8 mouse cellular contexts compared by ENCODE assay signal in genomic region chr17:27574470-27575115, GRCm38 (mm10). TPM values are rescaled to one million over a fixed set of nuclear protein-coding genes. Genes with fewer than 3 reads are reported as not detected.
DNase-seq lines count a peak whose midpoint lies in the region; ATAC-seq and TF ChIP-seq lines count a peak whose summit lies in the region.
"Had no signal": no experiment of that assay in that cellular context is flagged by ENCODE, and none has a peak within 500 bp of the region (broad histone marks: within the 10 kb centered on the region; RNA-seq: fewer than 3 reads in every experiment).

No protein-coding gene starts in this region.

- no peaks in the 10 kb centered on the region for H3K4me1 ChIP-seq in midbrain, postnatal 0 days (ENCODE audit: insufficient read depth, low read length)
- no peaks in the 10 kb centered on the region for H3K4me1 ChIP-seq in midbrain, embryonic 14.5 days (ENCODE audit: control insufficient read depth, insufficient read depth, low read length)
- peaks cover 13% of the 10 kb centered on the region for H3K4me1 ChIP-seq in heart, embryonic 10.5 days
- H3K4me1 ChIP-seq: midbrain, embryonic 12.5 days had no signal

- peak; percentile 85 for DNase-seq in midbrain, postnatal 0 days (ENCODE audit: low spot score)
- no peak for DNase-seq in midbrain, embryonic 14.5 days
- DNase-seq in cerebellum, postnatal 10 days = peak; percentile 98
- DNase-seq in heart, embryonic 10.5 days (ENCODE audit: low spot score) = no peak
- peak; percentile 69 to 81 for DNase-seq in layer of hippocampus, postnatal 14 days (ENCODE audit: low spot score in 2 of 2)
- peak; percentile 61 for DNase-seq in right cerebral cortex, postnatal 14 days
- no peak for DNase-seq in embryo, embryonic 10.5 days (ENCODE audit: low spot score)

- H3K9me3 ChIP-seq in midbrain, postnatal 0 days (ENCODE audit: low read length) = no peaks in the 10 kb centered on the region
- no peaks in the 10 kb centered on the region for H3K9me3 ChIP-seq in midbrain, embryonic 14.5 days (ENCODE audit: control insufficient read depth, low read length)
- no peaks in the 10 kb centered on the region for H3K9me3 ChIP-seq in heart, embryonic 10.5 days
- H3K9me3 ChIP-seq: midbrain, embryonic 12.5 days had no signal

- no peak overlapping the region for H3K9ac ChIP-seq in midbrain, postnatal 0 days (replicated peaks; ENCODE audit: low read length, poor library complexity, severe bottlenecking)
- H3K9ac ChIP-seq in midbrain, embryonic 14.5 days (replicated peaks; ENCODE audit: low read length) = no peak overlapping the region
- H3K9ac ChIP-seq: midbrain, embryonic 12.5 days had no signal

- WGBS in midbrain, postnatal 0 days = 86% methylated on average over 15 of the region's 16 CpGs
- 91% methylated on average over 16 of the region's 16 CpGs for WGBS in midbrain, embryonic 14.5 days
- 93% methylated on average over 16 of the region's 16 CpGs for WGBS in heart, embryonic 10.5 days

- no peak overlapping the region for H3K4me2 ChIP-seq in midbrain, postnatal 0 days (ENCODE audit: low read depth, low read length, poor library complexity, severe bottlenecking)
- no peak overlapping the region for H3K4me2 ChIP-seq in midbrain, embryonic 14.5 days (ENCODE audit: low read length)
- H3K4me2 ChIP-seq: midbrain, embryonic 12.5 days had no signal

- H3K36me3 ChIP-seq in midbrain, postnatal 0 days (ENCODE audit: insufficient read depth, low read length) = peaks cover 13% of the 10 kb centered on the region
- H3K36me3 ChIP-seq in midbrain, embryonic 14.5 days (ENCODE audit: control insufficient read depth, insufficient read depth, low read length) = peaks cover 39% of the 10 kb centered on the region
- peaks cover 63% of the 10 kb centered on the region for H3K36me3 ChIP-seq in heart, embryonic 10.5 days

- H3K4me3 ChIP-seq in midbrain, postnatal 0 days (ENCODE audit: low read depth, low read length) = no peak overlapping the region
- no peak overlapping the region for H3K4me3 ChIP-seq in midbrain, embryonic 14.5 days (replicated peaks; ENCODE audit: low read depth, low read length)
- H3K4me3 ChIP-seq in heart, embryonic 10.5 days = no peak overlapping the region
- H3K4me3 ChIP-seq: midbrain, embryonic 12.5 days had no signal

- TF ChIP-seq CTCF in midbrain, postnatal 0 days (IDR thresholded peaks at IDR 0.05) = no peak

- ATAC-seq in midbrain, postnatal 0 days (ENCODE audit: low FRiP score) = peak; percentile 60; the same call in 1 of the 2 replicates
- no peak for ATAC-seq in midbrain, embryonic 14.5 days (ENCODE audit: low FRiP score, low TSS enrichment)

- no peak overlapping the region for H3K27ac ChIP-seq in midbrain, postnatal 0 days (ENCODE audit: low read depth, low read length)
- H3K27ac ChIP-seq in midbrain, embryonic 14.5 days (replicated peaks; ENCODE audit: low read depth, low read length) = no peak overlapping the region
- H3K27ac ChIP-seq in heart, embryonic 10.5 days = 0 out of 2 replicates have a peak overlapping the region, but pooled peaks have one; percentile 8
- H3K27ac ChIP-seq: midbrain, embryonic 12.5 days had no signal

- no peaks in the 10 kb centered on the region for H3K27me3 ChIP-seq in midbrain, postnatal 0 days (ENCODE audit: insufficient read depth, low read length)
- no peaks in the 10 kb centered on the region for H3K27me3 ChIP-seq in midbrain, embryonic 14.5 days (ENCODE audit: control insufficient read depth, insufficient read depth, low read length)
- H3K27me3 ChIP-seq in heart, embryonic 10.5 days (ENCODE audit: insufficient read depth, poor library complexity, severe bottlenecking) = no peaks in the 10 kb centered on the region
- H3K27me3 ChIP-seq: midbrain, embryonic 12.5 days had no signal

RNA-seq across cellular contexts. Expression of gene AI413582, which starts 9.0 kb away (rescaled TPM):
- 70.2 and 80.2 TPM in 2 replicates for total RNA-seq in midbrain, postnatal 0 days (2014; rRNA removed)
- polyA plus RNA-seq in midbrain, postnatal 0 days (2015; fragmentation: Nextera tagmentation; extraction: Ambion mirVana) = 88.8 and 113 TPM in 2 replicates
- 51.9 and 74.5 TPM in 2 replicates for polyA plus RNA-seq in midbrain, embryonic 14.5 days (2014; fragmentation: Nextera tagmentation; extraction: Ambion mirVana)
- polyA plus RNA-seq in heart, embryonic 10.5 days (2016; fragmentation: Nextera tagmentation; extraction: Ambion mirVana) = 19.7 and 21.0 TPM in 2 replicates
- 10 to 100 TPM; 65.6 to 65.9 TPM for total RNA-seq in layer of hippocampus, postnatal 14 days (2021)

RNA-seq across cellular contexts. Expression of gene Hmga1, which starts 18.3 kb away (rescaled TPM):
- 135 and 138 TPM in 2 replicates for total RNA-seq in midbrain, postnatal 0 days (2014; rRNA removed)
- polyA plus RNA-seq in midbrain, postnatal 0 days (2015; fragmentation: Nextera tagmentation; extraction: Ambion mirVana) = 144 and 154 TPM in 2 replicates
- 134 and 143 TPM in 2 replicates for polyA plus RNA-seq in midbrain, embryonic 14.5 days (2014; fragmentation: Nextera tagmentation; extraction: Ambion mirVana)
- 438 and 609 TPM in 2 replicates for polyA plus RNA-seq in heart, embryonic 10.5 days (2016; fragmentation: Nextera tagmentation; extraction: Ambion mirVana)
- total RNA-seq in layer of hippocampus, postnatal 14 days (2021) = 10 to 100 TPM; 31.3 to 32.7 TPM

RNA-seq across cellular contexts. Expression of gene Nudt3, which starts 48.7 kb away (rescaled TPM):
- 280 and 286 TPM in 2 replicates for total RNA-seq in midbrain, postnatal 0 days (2014; rRNA removed)
- 203 and 211 TPM in 2 replicates for polyA plus RNA-seq in midbrain, postnatal 0 days (2015; fragmentation: Nextera tagmentation; extraction: Ambion mirVana)
- polyA plus RNA-seq in midbrain, embryonic 14.5 days (2014; fragmentation: Nextera tagmentation; extraction: Ambion mirVana) = 117 and 224 TPM in 2 replicates
- 89.7 and 107 TPM in 2 replicates for polyA plus RNA-seq in heart, embryonic 10.5 days (2016; fragmentation: Nextera tagmentation; extraction: Ambion mirVana)
- 100 to 1,000 TPM; 487 to 502 TPM for total RNA-seq in layer of hippocampus, postnatal 14 days (2021)

RNA-seq across cellular contexts. Expression of gene Grm4, which starts 53.4 kb away (rescaled TPM):
- 37.6 and 54.0 TPM in 2 replicates for total RNA-seq in midbrain, postnatal 0 days (2014; rRNA removed)
- 11.1 and 12.5 TPM in 2 replicates for polyA plus RNA-seq in midbrain, postnatal 0 days (2015; fragmentation: Nextera tagmentation; extraction: Ambion mirVana)
- polyA plus RNA-seq in midbrain, embryonic 14.5 days (2014; fragmentation: Nextera tagmentation; extraction: Ambion mirVana) = 9.8 and 10.1 TPM in 2 replicates
- 0.02 and 0.34 TPM in 2 replicates for polyA plus RNA-seq in heart, embryonic 10.5 days (2016; fragmentation: Nextera tagmentation; extraction: Ambion mirVana)
- 10 to 100 TPM; 10.7 to 19.3 TPM for total RNA-seq in layer of hippocampus, postnatal 14 days (2021)

Comparison
In these comparisons a context has a peak if more than half of its experiments do, and no peak if none do; other contexts are left out.
1. DNase-seq: peak in midbrain, postnatal 0 days (single experiment), cerebellum, postnatal 10 days (2 of 2), layer of hippocampus, postnatal 14 days (2 of 2) and right cerebral cortex, postnatal 14 days (single experiment); none in midbrain, embryonic 14.5 days (single experiment), heart, embryonic 10.5 days (single experiment) and embryo, embryonic 10.5 days (single experiment).